ENCODE assay signal across 15 mouse cellular contexts in the genomic region with DNA sequence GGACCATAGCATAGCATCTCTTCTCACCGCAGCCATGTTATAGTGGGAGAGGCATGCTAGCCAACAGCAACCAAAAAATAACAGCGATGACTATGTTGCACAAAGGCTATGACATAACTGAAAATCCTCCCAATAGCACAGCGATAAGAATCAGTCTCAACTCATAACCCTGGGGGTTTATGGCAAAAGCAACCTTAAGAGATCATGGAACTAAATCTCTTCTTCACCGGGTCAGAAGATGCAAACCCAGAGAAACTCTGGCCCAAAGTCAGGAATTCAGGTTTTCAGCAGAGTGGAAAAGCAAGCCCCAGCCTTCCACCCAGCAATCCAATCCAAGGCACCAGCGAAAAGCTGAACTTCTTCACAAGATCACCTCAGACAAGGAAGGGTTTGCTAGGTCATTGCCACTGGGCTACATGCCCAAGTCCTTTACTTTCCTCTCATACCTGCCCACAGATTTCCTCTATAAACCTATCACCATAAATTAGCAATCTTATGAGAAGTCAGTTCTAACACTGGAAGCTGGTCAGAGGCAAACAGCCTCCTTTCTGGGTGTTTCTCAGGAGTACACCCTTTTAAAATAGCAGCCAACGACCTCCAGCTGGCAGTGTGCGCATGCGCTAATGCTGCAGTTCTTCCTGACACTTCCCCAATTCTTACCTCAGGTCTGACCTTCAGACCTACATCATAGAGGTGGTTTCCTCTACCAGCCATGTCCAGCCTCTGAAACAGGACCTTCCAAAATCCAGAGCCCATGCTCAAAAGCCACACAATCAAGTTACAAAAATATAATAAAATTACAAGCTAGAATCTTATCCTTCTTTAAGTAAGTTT. TPM values are rescaled to one million over a fixed set of nuclear protein-coding genes. Genes with fewer than 3 reads are reported as not detected.
DNase-seq lines count a peak whose midpoint lies in the region; ATAC-seq and TF ChIP-seq lines count a peak whose summit lies in the region.
"Had no signal": no experiment of that assay in that cellular context is flagged by ENCODE, and none has a peak within 500 bp of the region (broad histone marks: within the 10 kb centered on the region; RNA-seq: fewer than 3 reads in every experiment).

No protein-coding gene starts in this region.

- no peak for ATAC-seq in heart, embryonic 16.5 days (replicated peaks; ENCODE audit: extremely low read depth, insufficient read depth, low FRiP score)
- ATAC-seq in granulocyte monocyte progenitor cell, adult 5-6 weeks (replicated peaks; ENCODE audit: poor library complexity, severe bottlenecking), result peak; percentile 60
- ATAC-seq in cerebellum, adult (ENCODE audit: insufficient number of reproducible peaks, low FRiP score, low TSS enrichment), result no peak
- ATAC-seq: lung, postnatal 0 days had no signal

- H3K9ac ChIP-seq in heart, embryonic 16.5 days (ENCODE audit: low read length), result peak overlapping the region; percentile 44; the same call in 1 of the 2 replicates
- H3K9ac ChIP-seq: embryonic facial prominence, embryonic 15.5 days had no signal

- peaks cover 73% of the 10 kb centered on the region for H3K4me1 ChIP-seq in heart, embryonic 16.5 days (ENCODE audit: control insufficient read depth, insufficient read depth, low read length)
- H3K4me1 ChIP-seq in E14TG2a.4 (replicated peaks; ENCODE audit: low read depth, low read length), result peaks cover 100% of the 10 kb centered on the region

- no peaks in the 10 kb centered on the region for H3K9me3 ChIP-seq in heart, embryonic 16.5 days (replicated peaks; ENCODE audit: control insufficient read depth, low read length)
- no peaks in the 10 kb centered on the region for H3K9me3 ChIP-seq in E14TG2a.4 (ENCODE audit: low read length)
- H3K9me3 ChIP-seq: embryonic facial prominence, embryonic 15.5 days had no signal

- DNase-seq in heart, adult 11 months, result no peak
- peak; percentile 33 for DNase-seq in A20 (ENCODE audit: low read depth, low spot score)
- no peak for DNase-seq in embryo, embryonic 10 days (ENCODE audit: low spot score)
- DNase-seq: liver; right cerebral cortex, postnatal 4 days; thymus, postnatal 36 days had no signal

- no peak overlapping the region for H3K4me2 ChIP-seq in heart, embryonic 16.5 days (ENCODE audit: low read depth, low read length)
- H3K4me2 ChIP-seq: embryonic facial prominence, embryonic 15.5 days; midbrain, embryonic 11.5 days had no signal

- H3K36me3 ChIP-seq in heart, embryonic 16.5 days (ENCODE audit: control insufficient read depth, insufficient read depth), result no peaks in the 10 kb centered on the region
- H3K36me3 ChIP-seq in E14TG2a.4 (ENCODE audit: insufficient read depth, low read length), result peaks cover 5% of the 10 kb centered on the region
- H3K36me3 ChIP-seq: embryonic facial prominence, embryonic 15.5 days had no signal

- WGBS in heart, embryonic 16.5 days, result 79% methylated on average over 8 of the region's 8 CpGs

- H3K27me3 ChIP-seq in heart, embryonic 16.5 days (ENCODE audit: control insufficient read depth, insufficient read depth, low read length), result no peaks in the 10 kb centered on the region
- no peaks in the 10 kb centered on the region for H3K27me3 ChIP-seq in E14TG2a.4 (ENCODE audit: insufficient read depth, low read length)
- H3K27me3 ChIP-seq: embryonic facial prominence, embryonic 15.5 days had no signal

- H3K4me3 ChIP-seq in heart, embryonic 16.5 days (ENCODE audit: low read length), result no peak overlapping the region
- peak overlapping the region; percentile 37; the same call in 1 of the 2 replicates for H3K4me3 ChIP-seq in E14TG2a.4 (replicated peaks; ENCODE audit: low read length)
- H3K4me3 ChIP-seq: embryonic facial prominence, embryonic 15.5 days; myocyte had no signal

- no peak for TF ChIP-seq CTCF in E14TG2a.4 (conservative IDR thresholded peaks at IDR 0.05; ENCODE audit: low read length)

- H3K27ac ChIP-seq in heart, embryonic 16.5 days (ENCODE audit: low read length), result peak overlapping the region; percentile 93
- H3K27ac ChIP-seq: stomach, postnatal 0 days had no signal

RNA-seq across cellular contexts. Expression of gene Tmem131l, which starts 48.1 kb away (rescaled TPM):
- 35.5 and 47.8 TPM in 2 replicates for polyA plus RNA-seq in heart, embryonic 16.5 days (2015; fragmentation: Nextera tagmentation; extraction: Ambion mirVana)
- total RNA-seq in granulocyte monocyte progenitor cell, adult 5-6 weeks (2014; fragmentation: Nextera tagmentation), result 80.9 and 108 TPM in 2 replicates
- 25.6 and 31.9 TPM in 2 replicates for total RNA-seq in granulocyte monocyte progenitor cell, adult 5-6 weeks (2017)
